Mouse (Mus musculus): ENCODE measurements at regions not wholly inside any gene's neighbourhood (a gene's known extent, or its start where the extent isn't known, plus 50 kb on each side); places are given as distances from the start of the nearest gene placed in this dataset.

GRCm38 (mm10) chr16:74582645-74583423 lies 171.2 kb upstream of the Robo2 start:
- TF ChIP-seq CTCF (IDR thresholded peaks at IDR 0.05) (no peak), EP300 (IDR thresholded peaks at IDR 0.05) (no peak)
- no peaks in the 10 kb centered on the region for H3K4me1 ChIP-seq (ENCODE audit: insufficient read depth, low read depth, low read length)
- H3K27ac ChIP-seq (ENCODE audit: low read length) = no peak overlapping the region
- no peak overlapping the region for H3K4me3 ChIP-seq (ENCODE audit: low read depth, low read length)
- DNase-seq (ENCODE audit: low spot score) = no peak
- WGBS = 85% methylated on average over 4 of the region's 4 CpGs
- no peaks in the 10 kb centered on the region for H3K27me3 ChIP-seq (replicated peaks; ENCODE audit: insufficient read depth, low read length)
- no peak for ATAC-seq
- H3K4me2 ChIP-seq (replicated peaks; ENCODE audit: low read depth, low read length) = no peak overlapping the region
- no peaks in the 10 kb centered on the region for H3K36me3 ChIP-seq (ENCODE audit: insufficient read depth, low read length)
- no peaks in the 10 kb centered on the region for H3K9me3 ChIP-seq (ENCODE audit: low read length)
- no peak overlapping the region for H3K9ac ChIP-seq (replicated peaks; ENCODE audit: low read depth)

GRCm38 (mm10) chr16:74548374-74548773 lies 136.7 kb upstream of the Robo2 start:
- ATAC-seq (no peak), DNase-seq (ENCODE audit: low spot score) (no peak)
- no peak overlapping the region for H3K4me3 ChIP-seq (ENCODE audit: low read depth, low read length)
- H3K36me3 ChIP-seq (ENCODE audit: insufficient read depth, low read length) = no peaks in the 10 kb centered on the region
- 83% methylated on average over 5 of the region's 5 CpGs for WGBS
- TF ChIP-seq CTCF (IDR thresholded peaks at IDR 0.05) = no peak
- TF ChIP-seq EP300 (IDR thresholded peaks at IDR 0.05) = no peak
- H3K27ac ChIP-seq (ENCODE audit: low read length) = no peak overlapping the region
- H3K4me2 ChIP-seq (replicated peaks; ENCODE audit: low read depth, low read length) = no peak overlapping the region
- H3K9ac ChIP-seq (replicated peaks; ENCODE audit: low read depth) = no peak overlapping the region
- no peaks in the 10 kb centered on the region for H3K4me1 ChIP-seq (ENCODE audit: insufficient read depth, low read depth, low read length)
- no peaks in the 10 kb centered on the region for H3K27me3 ChIP-seq (replicated peaks; ENCODE audit: insufficient read depth, low read length)
- H3K9me3 ChIP-seq (ENCODE audit: low read length) = no peaks in the 10 kb centered on the region

- DNase-seq (ENCODE audit: low spot score) (peak; percentile 10), ATAC-seq (no peak; the same call in 1 of the 2 replicates)
- Histone ChIP-seq H3K9ac (replicated peaks; ENCODE audit: low read depth) (no peak overlapping the region), H3K9me3 (ENCODE audit: low read length) (no peaks in the 10 kb centered on the region), H3K27me3 (replicated peaks; ENCODE audit: insufficient read depth, low read length) (no peaks in the 10 kb centered on the region), H3K4me2 (replicated peaks; ENCODE audit: low read depth, low read length) (no peak overlapping the region), H3K36me3 (ENCODE audit: insufficient read depth, low read length) (no peaks in the 10 kb centered on the region), H3K27ac (ENCODE audit: low read length) (no peak overlapping the region), H3K4me3 (ENCODE audit: low read depth, low read length) (no peak overlapping the region), H3K4me1 (ENCODE audit: insufficient read depth, low read depth, low read length) (no peaks in the 10 kb centered on the region)
- WGBS = 40% methylated on average over 2 of the region's 2 CpGs
- no peak for TF ChIP-seq EP300 (IDR thresholded peaks at IDR 0.05)
- no peak for TF ChIP-seq CTCF (IDR thresholded peaks at IDR 0.05)
Observed at GRCm38 (mm10) chr16:74530531-74530930, 118.9 kb upstream of the Robo2 start.

- ATAC-seq (no peak), DNase-seq (ENCODE audit: low spot score) (no peak)
- TF ChIP-seq CTCF (IDR thresholded peaks at IDR 0.05) (no peak), EP300 (IDR thresholded peaks at IDR 0.05) (no peak)
- H3K36me3 ChIP-seq (ENCODE audit: insufficient read depth, low read length) = no peaks in the 10 kb centered on the region
- H3K4me2 ChIP-seq (replicated peaks; ENCODE audit: low read depth, low read length) = no peak overlapping the region
- no peak overlapping the region for H3K27ac ChIP-seq (ENCODE audit: low read length)
- no peak overlapping the region for H3K9ac ChIP-seq (replicated peaks; ENCODE audit: low read depth)
- no peak overlapping the region for H3K4me3 ChIP-seq (ENCODE audit: low read depth, low read length)
- no peaks in the 10 kb centered on the region for H3K9me3 ChIP-seq (ENCODE audit: low read length)
- no peaks in the 10 kb centered on the region for H3K27me3 ChIP-seq (replicated peaks; ENCODE audit: insufficient read depth, low read length)
- 21% methylated on average over 3 of the region's 3 CpGs for WGBS
- H3K4me1 ChIP-seq (ENCODE audit: insufficient read depth, low read depth, low read length) = no peaks in the 10 kb centered on the region
Observed at GRCm38 (mm10) chr16:74528245-74528644, 116.6 kb upstream of the Robo2 start.

- Histone ChIP-seq H3K9ac (replicated peaks; ENCODE audit: low read depth) (no peak overlapping the region), H3K9me3 (ENCODE audit: low read length) (no peaks in the 10 kb centered on the region), H3K4me2 (replicated peaks; ENCODE audit: low read depth, low read length) (no peak overlapping the region), H3K36me3 (ENCODE audit: insufficient read depth, low read length) (no peaks in the 10 kb centered on the region), H3K4me1 (ENCODE audit: insufficient read depth, low read depth, low read length) (no peaks in the 10 kb centered on the region), H3K27ac (ENCODE audit: low read length) (no peak overlapping the region), H3K4me3 (ENCODE audit: low read depth, low read length) (no peak overlapping the region), H3K27me3 (replicated peaks; ENCODE audit: insufficient read depth, low read length) (no peaks in the 10 kb centered on the region)
- no peak for DNase-seq (ENCODE audit: low spot score)
- no peak for ATAC-seq
- TF ChIP-seq EP300 (IDR thresholded peaks at IDR 0.05) = no peak
- no peak for TF ChIP-seq CTCF (IDR thresholded peaks at IDR 0.05)
- 37% methylated on average over 1 of the region's 1 CpGs for WGBS
Observed at GRCm38 (mm10) chr16:74526521-74526920, 114.9 kb upstream of the Robo2 start.

GRCm38 (mm10) chr16:74520501-74520900 lies 108.9 kb upstream of the Robo2 start:
- ATAC-seq = no peak
- Histone ChIP-seq H3K36me3 (ENCODE audit: insufficient read depth, low read length) (no peaks in the 10 kb centered on the region), H3K4me3 (ENCODE audit: low read depth, low read length) (no peak overlapping the region), H3K4me1 (ENCODE audit: insufficient read depth, low read depth, low read length) (no peaks in the 10 kb centered on the region), H3K27ac (ENCODE audit: low read length) (no peak overlapping the region), H3K9me3 (ENCODE audit: low read length) (no peaks in the 10 kb centered on the region), H3K4me2 (replicated peaks; ENCODE audit: low read depth, low read length) (no peak overlapping the region), H3K9ac (replicated peaks; ENCODE audit: low read depth) (no peak overlapping the region), H3K27me3 (replicated peaks; ENCODE audit: insufficient read depth, low read length) (no peaks in the 10 kb centered on the region)
- DNase-seq (ENCODE audit: low spot score) = no peak
- no peak for TF ChIP-seq CTCF (IDR thresholded peaks at IDR 0.05)
- TF ChIP-seq EP300 (IDR thresholded peaks at IDR 0.05) = no peak
- WGBS = 69% methylated on average over 4 of the region's 4 CpGs
